Mouse (Mus musculus) embryo, embryonic 10 days (tissue): ENCODE measurements around the gene Kcnrg.

ENCODE experiments used
- DNase-seq: peaks from one replicate; pipeline ENCODE4 v3.0.0-alpha.2; 2015; ENCODE audit warnings: low spot score

Gene Kcnrg

DNA sequence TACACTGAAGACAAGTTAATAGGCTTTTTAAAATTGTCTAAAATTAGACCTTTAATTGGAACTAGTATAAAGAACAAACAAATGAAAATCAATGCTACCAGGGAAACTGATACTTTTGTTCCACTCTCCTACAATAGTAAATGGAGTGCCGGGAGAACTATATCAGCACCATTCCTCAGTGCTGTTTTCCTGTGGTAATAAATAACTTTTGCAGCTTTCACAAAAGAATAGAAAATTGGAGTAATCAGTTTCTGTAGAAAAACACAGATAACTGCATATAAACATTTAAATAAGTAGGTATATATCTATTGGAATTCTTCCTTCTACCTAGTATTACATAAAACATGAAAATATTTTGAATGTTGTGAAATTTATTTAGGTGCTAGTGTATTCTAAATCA lies 38.3 kb downstream of the Kcnrg start:
- DNase-seq: no peak

DNA sequence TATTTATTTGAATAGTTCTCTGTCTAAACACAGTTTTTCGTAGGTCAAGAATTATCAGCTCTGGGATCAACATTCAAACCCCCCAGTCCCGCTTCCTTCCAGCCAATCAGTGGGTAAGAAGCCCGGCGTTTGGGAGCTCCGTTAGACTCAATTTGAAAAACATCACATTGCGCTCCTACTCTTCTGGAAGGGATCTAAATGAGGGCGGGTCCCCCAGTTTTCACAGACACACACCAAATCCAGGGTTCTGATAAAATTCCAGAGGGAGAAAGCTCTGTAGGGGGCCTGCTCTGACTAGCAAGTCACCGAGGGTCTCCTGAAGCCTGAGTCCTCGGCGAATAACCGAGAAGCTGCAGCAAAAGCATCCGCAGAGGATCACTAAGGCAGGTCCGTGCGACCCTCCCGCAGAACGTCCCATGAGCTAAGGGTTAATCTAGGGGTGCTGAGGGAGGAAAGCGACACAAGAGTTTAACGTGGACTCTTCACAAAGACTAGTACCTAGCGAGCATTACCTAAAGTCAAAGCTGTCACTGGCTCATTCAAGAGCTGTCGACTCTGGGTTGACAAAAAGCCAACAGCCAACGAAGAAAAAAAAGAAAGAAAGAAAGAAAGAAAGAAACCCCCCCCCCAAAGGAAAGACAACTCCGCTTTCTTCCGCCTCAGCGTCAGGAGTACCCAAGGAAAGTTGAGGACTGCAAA lies 40.1 kb downstream of the Kcnrg start:
- peak; percentile 57 for DNase-seq

DNA sequence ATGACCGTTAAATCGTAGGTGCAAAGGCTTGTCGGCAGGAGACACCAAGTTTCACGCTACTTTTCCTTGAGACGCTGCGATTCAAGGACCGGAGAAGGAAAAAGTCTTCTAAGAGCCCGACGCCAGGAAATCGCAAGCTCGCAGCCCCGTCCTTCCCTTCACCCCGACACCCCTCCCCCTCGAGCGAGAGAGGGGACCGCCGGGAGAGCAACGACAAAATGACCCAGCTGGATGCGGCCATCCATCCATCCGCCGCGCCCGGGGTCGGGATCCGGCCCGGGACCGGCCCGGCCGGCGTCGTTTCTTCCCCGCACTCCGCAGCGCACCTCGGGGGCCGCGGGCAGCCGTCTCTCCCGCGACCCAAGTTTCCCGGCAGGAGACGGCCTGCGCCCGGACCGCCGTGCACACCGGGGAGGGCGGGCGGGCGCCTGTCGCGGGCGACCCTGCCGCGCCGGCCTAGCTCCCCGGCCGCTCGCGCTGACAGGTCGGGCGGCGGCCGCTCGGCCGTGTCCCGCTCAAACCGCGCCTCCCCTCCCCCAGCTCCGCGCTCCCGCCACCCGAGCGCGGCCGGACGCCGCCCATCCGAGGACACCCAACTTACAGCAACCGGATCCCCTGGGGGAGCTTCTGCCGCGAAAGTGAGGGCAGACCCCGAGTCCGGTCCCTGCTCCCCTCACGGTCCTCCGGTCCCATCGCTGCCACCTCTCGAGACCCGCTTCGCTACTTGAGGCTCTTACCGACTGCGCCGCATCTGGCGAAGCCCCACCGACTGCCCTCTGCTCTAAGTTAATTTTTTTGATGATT lies 40.8 kb downstream of the Kcnrg start:
- DNase-seq: peak; percentile 55

DNA sequence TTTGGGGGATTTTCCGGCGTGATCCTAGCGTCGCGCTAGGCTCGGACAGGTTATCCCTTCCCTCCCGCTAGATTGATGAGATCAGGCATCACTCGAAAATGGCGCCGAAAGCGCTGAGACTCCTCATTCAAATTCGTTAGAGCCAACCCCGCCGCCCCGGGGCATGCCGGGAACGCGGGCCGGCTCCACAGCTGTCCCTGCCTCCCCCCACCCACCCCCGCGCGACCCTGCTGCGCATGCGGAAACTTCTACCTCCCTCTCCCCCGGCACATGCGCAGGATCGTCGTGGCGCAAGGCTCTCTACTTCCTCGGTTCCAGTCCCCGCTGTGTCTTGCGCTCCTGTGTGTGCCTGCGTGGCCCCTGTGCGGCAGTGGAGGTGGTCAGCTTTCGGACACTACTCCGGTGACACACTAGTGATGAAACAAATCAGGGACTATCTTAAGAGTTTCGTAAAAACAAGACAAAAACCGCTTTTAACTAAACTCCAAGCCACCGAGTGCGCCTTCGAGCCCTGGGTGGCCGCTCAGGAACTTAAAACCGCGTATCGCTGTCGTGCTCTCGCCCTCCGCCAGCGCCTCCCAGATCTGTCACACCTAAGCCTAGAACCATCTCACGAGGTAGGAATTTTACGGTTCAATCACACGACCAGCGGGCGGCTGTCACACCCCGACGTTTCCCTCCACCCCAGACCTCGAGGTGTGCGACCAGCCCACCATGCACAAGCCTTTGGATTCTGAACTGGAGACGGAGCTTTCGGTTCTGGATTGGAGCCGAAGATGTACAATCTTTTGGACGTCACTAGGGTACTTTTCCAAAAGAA lies 41.6 kb downstream of the Kcnrg start:
- peak; percentile 97 for DNase-seq

DNA sequence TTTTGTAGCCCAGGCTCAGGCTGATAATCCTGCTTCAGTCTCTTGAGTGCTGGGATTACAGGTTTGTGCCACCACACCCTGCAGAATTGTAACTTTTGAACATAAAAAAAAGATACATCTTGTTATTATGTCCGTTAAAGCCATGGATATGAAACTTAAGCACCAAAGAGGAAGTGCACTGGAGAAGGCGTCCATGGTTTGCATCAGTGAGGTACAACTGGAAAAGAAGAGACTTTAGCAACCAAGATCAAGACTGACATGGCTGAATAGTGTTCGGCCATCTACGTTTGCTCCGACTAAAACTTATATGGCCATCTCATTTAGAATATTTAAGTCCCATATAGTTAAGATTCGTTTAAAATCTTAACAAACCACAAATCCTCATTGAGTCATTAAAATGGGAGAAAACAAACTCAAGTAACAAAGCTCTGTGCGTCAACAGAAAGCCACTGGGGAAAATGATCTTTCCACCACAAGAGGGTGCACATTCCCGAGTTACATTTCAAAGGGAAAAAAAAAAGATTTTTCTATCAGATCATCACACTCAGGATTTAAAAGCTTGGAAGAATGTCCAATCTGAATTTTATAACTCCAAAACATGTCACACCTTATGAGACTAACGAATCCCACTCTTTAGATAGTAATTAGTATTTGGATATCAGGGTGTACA lies 43.2 kb downstream of the Kcnrg start:
- peak; percentile 57 for DNase-seq

DNA sequence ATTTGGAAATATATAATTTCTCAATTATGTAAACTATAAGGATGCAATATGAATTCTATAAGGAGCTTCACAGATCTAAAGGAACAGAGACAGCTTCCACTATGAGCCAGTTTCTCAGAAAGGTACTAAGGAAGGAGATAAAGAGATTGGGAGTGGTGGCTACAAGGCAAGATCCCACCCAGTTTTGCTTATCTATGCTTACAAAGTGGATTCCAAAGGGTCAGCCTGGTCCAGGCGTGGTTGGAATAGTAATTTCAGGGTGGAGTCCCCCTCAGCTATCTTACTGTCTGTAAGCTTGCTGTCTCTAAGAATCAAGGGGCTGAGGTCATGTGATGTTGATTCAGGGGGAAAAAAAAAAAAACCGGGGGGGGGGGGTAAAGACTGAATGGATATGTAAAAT lies 49.2 kb downstream of the Kcnrg start:
- no peak for DNase-seq

DNA sequence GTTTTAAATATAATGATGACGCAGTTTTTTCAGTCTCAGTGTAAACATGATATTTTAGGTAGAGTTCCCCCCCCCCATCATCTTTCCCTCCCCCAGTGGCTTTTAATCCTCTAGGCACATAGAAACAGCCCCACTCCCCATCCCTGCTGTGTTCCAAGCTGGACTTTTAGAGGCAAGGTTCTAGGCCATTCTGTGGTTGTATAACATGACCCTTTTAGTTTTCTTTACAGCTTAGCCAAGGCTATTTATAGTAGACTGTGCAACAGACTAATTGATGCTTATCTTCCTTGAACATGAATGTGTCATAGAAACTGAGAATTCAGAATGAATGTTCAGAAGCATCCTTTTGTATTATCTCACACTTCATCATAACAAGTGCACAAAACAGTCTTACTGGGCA lies 54.2 kb downstream of the Kcnrg start:
- no peak for DNase-seq

DNA sequence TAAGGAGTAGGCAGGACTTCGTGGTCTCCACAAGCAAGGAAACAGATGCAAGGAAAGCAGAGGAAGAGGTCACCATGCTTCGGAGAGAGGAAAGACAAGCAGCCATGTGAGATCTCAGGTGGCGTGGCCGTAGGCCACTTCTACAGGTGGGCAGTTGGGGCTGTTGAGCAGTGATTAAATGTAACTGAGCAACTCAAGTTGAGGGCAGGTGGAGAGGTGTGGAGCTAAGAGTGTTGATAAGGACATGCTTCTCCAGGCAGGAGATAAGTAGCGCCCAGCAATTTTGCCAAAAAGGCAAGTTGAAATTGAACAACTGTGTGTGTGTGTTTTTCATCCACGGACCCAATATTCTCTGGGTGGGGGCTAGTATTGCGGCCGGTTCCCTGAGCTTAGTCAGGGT lies 55.0 kb downstream of the Kcnrg start:
- no peak for DNase-seq
